Mouse (Mus musculus) midbrain, postnatal 0 days (tissue): ENCODE measurements at regions not wholly inside any gene's neighbourhood (a gene's known extent, or its start where the extent isn't known, plus 50 kb on each side); places are given as distances from the start of the nearest gene placed in this dataset.
A peak's percentile ranks its signal among the peaks of the same experiment; 100 is the strongest.

Experiments
- ATAC-seq: fragments of 200-750 bp; cut with Nextera tagmentation; 2 replicates; pipeline ENCODE4 v1.8.0; 2017; ENCODE audit warnings: moderate number of reproducible peaks, mild to moderate bottlenecking, moderate TSS enrichment, moderate library complexity; ENCODE audit not compliant: low FRiP score
- DNase-seq: peaks from one replicate; pipeline ENCODE4 v3.0.0-alpha.2; 2015; ENCODE audit warnings: low spot score
- H3K27ac ChIP-seq: fragments of 300-500 bp; sonication (generic); 2 replicates; pipeline ENCODE4 v1.5.1; 2014; ENCODE audit warnings: low read depth, mild to moderate bottlenecking, low read length, mixed read lengths
- H3K27me3 ChIP-seq: fragments of 300-500 bp; sonication (generic); 2 replicates; pipeline ENCODE4 v1.6.1; 2014; ENCODE audit warnings: low read length, control low read depth, mixed read lengths; ENCODE audit not compliant: insufficient read depth
- H3K36me3 ChIP-seq: fragments of 300-500 bp; sonication (generic); 2 replicates; pipeline ENCODE4 v1.6.1; 2014; ENCODE audit warnings: low read length, control low read depth, mixed read lengths; ENCODE audit not compliant: insufficient read depth
- H3K4me1 ChIP-seq: fragments of 300-500 bp; sonication (generic); 2 replicates; pipeline ENCODE4 v1.6.1; 2014; ENCODE audit warnings: mild to moderate bottlenecking, control low read depth, antibody characterized with exemption, low read length, mixed read lengths; ENCODE audit not compliant: insufficient read depth
- H3K4me2 ChIP-seq: fragments of 300-500 bp; sonication (generic); 2 replicates; pipeline ENCODE4 v1.6.1; 2014; ENCODE audit warnings: low read depth, mild to moderate bottlenecking, low read length, mixed read lengths; ENCODE audit not compliant: poor library complexity, severe bottlenecking
- H3K4me3 ChIP-seq: fragments of 300-500 bp; sonication (generic); 2 replicates; pipeline ENCODE4 v1.5.1; 2014; ENCODE audit warnings: low read depth, mild to moderate bottlenecking, low read length, moderate library complexity
- H3K9ac ChIP-seq: fragments of 300-500 bp; sonication (generic); replicated peaks from 2 replicates; pipeline ENCODE4 v1.6.1; 2014; ENCODE audit warnings: mild to moderate bottlenecking, low read length, moderate library complexity, mixed read lengths; ENCODE audit not compliant: poor library complexity, severe bottlenecking
- H3K9me3 ChIP-seq: fragments of 300-500 bp; sonication (generic); 2 replicates; pipeline ENCODE4 v1.6.1; 2016; ENCODE audit warnings: low read length, control low read depth
- CTCF ChIP-seq: IDR thresholded peaks from 2 replicates; pipeline ENCODE4 v1.5.1; 2016; ENCODE audit warnings: antibody characterized with exemption, mild to moderate bottlenecking
- WGBS: fragments of 180-500 bp; shearing (Covaris S2); extraction: QIAGEN DNeasy Blood & Tissue Kit; methylation state at CpG from one replicate; pipeline ENCODE4 v1.1.7; 2014; 5-methylcytosine and 5-hydroxymethylcytosine counted together

GRCm38 (mm10) chr8:127849926-127850325 lies 508.5 kb upstream of the Nrp1 start:
- Histone ChIP-seq H3K27me3 (no peaks in the 10 kb centered on the region), H3K4me3 (no peak overlapping the region), H3K4me1 (no peaks in the 10 kb centered on the region), H3K36me3 (no peaks in the 10 kb centered on the region), H3K4me2 (no peak overlapping the region), H3K9ac (no peak overlapping the region), H3K9me3 (no peaks in the 10 kb centered on the region), H3K27ac (no peak overlapping the region)
- no peak for DNase-seq
- no peak for ATAC-seq
- TF ChIP-seq CTCF: no peak

GRCm38 (mm10) chr8:127855653-127856300 lies 502.6 kb upstream of the Nrp1 start:
- no peaks in the 10 kb centered on the region for H3K9me3 ChIP-seq
- no peak overlapping the region for H3K9ac ChIP-seq
- no peaks in the 10 kb centered on the region for H3K27me3 ChIP-seq
- ATAC-seq (no peak), DNase-seq (no peak)
- H3K4me1 ChIP-seq: no peaks in the 10 kb centered on the region
- no peak for TF ChIP-seq CTCF
- H3K4me3 ChIP-seq: no peak overlapping the region
- H3K4me2 ChIP-seq: no peak overlapping the region
- 36% methylated on average over 4 of the region's 4 CpGs for WGBS
- H3K27ac ChIP-seq: no peak overlapping the region
- no peaks in the 10 kb centered on the region for H3K36me3 ChIP-seq

- TF ChIP-seq CTCF: no peak
- H3K9ac ChIP-seq: no peak overlapping the region
- H3K9me3 ChIP-seq: no peaks in the 10 kb centered on the region
- no peak overlapping the region for H3K27ac ChIP-seq
- WGBS: 57% methylated on average over 5 of the region's 5 CpGs
- ATAC-seq (no peak), DNase-seq (no peak)
- no peaks in the 10 kb centered on the region for H3K36me3 ChIP-seq
- H3K4me2 ChIP-seq: no peak overlapping the region
- no peaks in the 10 kb centered on the region for H3K27me3 ChIP-seq
- no peak overlapping the region for H3K4me3 ChIP-seq
- H3K4me1 ChIP-seq: no peaks in the 10 kb centered on the region
Measured at GRCm38 (mm10) chr8:127856351-127857135, 501.9 kb upstream of the Nrp1 start.

- no peak overlapping the region for H3K4me3 ChIP-seq
- 67% methylated on average over 3 of the region's 3 CpGs for WGBS
- H3K4me2 ChIP-seq: no peak overlapping the region
- no peaks in the 10 kb centered on the region for H3K27me3 ChIP-seq
- H3K9ac ChIP-seq: no peak overlapping the region
- no peaks in the 10 kb centered on the region for H3K36me3 ChIP-seq
- H3K4me1 ChIP-seq: no peaks in the 10 kb centered on the region
- no peak overlapping the region for H3K27ac ChIP-seq
- TF ChIP-seq CTCF: no peak
- H3K9me3 ChIP-seq: no peaks in the 10 kb centered on the region
- ATAC-seq (no peak), DNase-seq (peak; percentile 15)
Measured at GRCm38 (mm10) chr8:127859036-127859435, 499.4 kb upstream of the Nrp1 start.

- H3K9ac ChIP-seq: no peak overlapping the region
- no peaks in the 10 kb centered on the region for H3K4me1 ChIP-seq
- no peaks in the 10 kb centered on the region for H3K27me3 ChIP-seq
- no peaks in the 10 kb centered on the region for H3K36me3 ChIP-seq
- H3K9me3 ChIP-seq: no peaks in the 10 kb centered on the region
- WGBS: 81% methylated on average over 3 of the region's 3 CpGs
- H3K27ac ChIP-seq: no peak overlapping the region
- DNase-seq (no peak), ATAC-seq (no peak)
- TF ChIP-seq CTCF: no peak
- no peak overlapping the region for H3K4me3 ChIP-seq
- no peak overlapping the region for H3K4me2 ChIP-seq
Measured at GRCm38 (mm10) chr8:127860376-127860775, 498.0 kb upstream of the Nrp1 start.

GRCm38 (mm10) chr8:127860891-127861290 lies 497.5 kb upstream of the Nrp1 start:
- Histone ChIP-seq H3K9me3 (no peaks in the 10 kb centered on the region), H3K36me3 (no peaks in the 10 kb centered on the region), H3K4me1 (no peaks in the 10 kb centered on the region), H3K27ac (no peak overlapping the region), H3K27me3 (no peaks in the 10 kb centered on the region), H3K4me3 (no peak overlapping the region), H3K4me2 (no peak overlapping the region), H3K9ac (no peak overlapping the region)
- no peak for TF ChIP-seq CTCF
- no peak for ATAC-seq
- DNase-seq: peak; percentile 30
- 56% methylated on average over 3 of the region's 3 CpGs for WGBS
